Mouse (Mus musculus) bone marrow macrophage, adult 2 months (primary cell): ENCODE data around the gene Lin7c.

Experiments
- CTCF ChIP-seq: IDR thresholded peaks from 2 replicates; pipeline ENCODE4 v1.5.1; 2012; ENCODE audit warnings: low read depth, mild to moderate bottlenecking, low read length, moderate library complexity
- POLR2A ChIP-seq: IDR thresholded peaks from 2 replicates; pipeline ENCODE4 v1.6.1; 2012; ENCODE audit warnings: mild to moderate bottlenecking, low read depth, low read length, borderline replicate concordance

DNA sequence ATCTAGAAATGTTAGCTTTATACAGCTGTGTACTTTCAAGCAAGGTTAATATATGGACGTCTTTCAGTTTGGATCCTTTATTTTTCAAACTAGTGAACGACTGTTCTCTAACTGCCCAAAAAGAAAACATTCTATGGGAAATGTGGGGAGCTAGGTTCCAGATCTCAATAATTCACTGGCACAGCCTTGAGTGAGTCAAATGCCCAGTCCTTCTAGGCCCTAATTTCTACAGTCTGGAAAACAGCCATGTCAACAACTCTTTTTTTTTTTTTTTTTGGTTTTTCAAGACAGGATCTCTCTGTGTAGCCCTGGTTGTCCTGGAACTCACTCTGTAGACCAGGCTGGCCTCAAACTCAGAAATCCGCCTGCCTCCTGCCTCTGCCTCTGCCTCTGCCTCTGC, 31.7 kb downstream of the Lin7c start:
- TF ChIP-seq CTCF (no peak), POLR2A (no peak)
